Mouse (Mus musculus) adipocyte (in vitro differentiated cells): Measurements from ENCODE around the gene Smc3.
"Not testable (repeated sequence)": the region's sequence is repeated elsewhere in the genome, so short reads cannot be mapped to it uniquely, and the experiment has no call there.

Source experiments
- DNase-seq: peaks from one replicate; pipeline ENCODE4 v3.0.0-alpha.2; 2016; ENCODE audit warnings: low spot score

Smc3 gene

GRCm38 (mm10) chr19:53656443-53656842 is 56.2 kb downstream of the Smc3 start:
- DNase-seq = not testable (repeated sequence)

- DNase-seq = no peak
These were observed 57.2 kb downstream of the Smc3 start for GRCm38 (mm10) chr19:53657437-53657836.

- no peak for DNase-seq
These were observed 60.7 kb downstream of the Smc3 start for GRCm38 (mm10) chr19:53660722-53661420.

- no peak for DNase-seq
These were observed 61.9 kb downstream of the Smc3 start for GRCm38 (mm10) chr19:53661938-53662722.

- DNase-seq = no peak
These were observed 64.6 kb downstream of the Smc3 start for GRCm38 (mm10) chr19:53664831-53665230.

GRCm38 (mm10) chr19:53665391-53665790 is 65.2 kb downstream of the Smc3 start:
- no peak for DNase-seq

GRCm38 (mm10) chr19:53666708-53667107 is 66.5 kb downstream of the Smc3 start:
- no peak for DNase-seq

GRCm38 (mm10) chr19:53668821-53669220 is 68.6 kb downstream of the Smc3 start:
- no peak for DNase-seq

GRCm38 (mm10) chr19:53670625-53671141 is 70.5 kb downstream of the Smc3 start:
- no peak for DNase-seq

GRCm38 (mm10) chr19:53671432-53671831 is 71.2 kb downstream of the Smc3 start:
- DNase-seq = no peak

GRCm38 (mm10) chr19:53674131-53674925 is 74.1 kb downstream of the Smc3 start:
- no peak for DNase-seq

- no peak for DNase-seq
These were observed 76.0 kb downstream of the Smc3 start for GRCm38 (mm10) chr19:53676228-53676627.

GRCm38 (mm10) chr19:53676718-53677634 is 76.8 kb downstream of the Smc3 start, which contains the start of gene Rbm20:
TSS of gene Rbm20 (plus strand) at chr19:53677306.
- DNase-seq = no peak

GRCm38 (mm10) chr19:53679194-53679593 is 79.0 kb downstream of the Smc3 start:
- no peak for DNase-seq

- DNase-seq = no peak
These were observed 79.8 kb downstream of the Smc3 start for GRCm38 (mm10) chr19:53679981-53680380.

- no peak for DNase-seq
These were observed 82.2 kb downstream of the Smc3 start for GRCm38 (mm10) chr19:53682427-53682826.

- DNase-seq = no peak
These were observed 87.4 kb downstream of the Smc3 start for GRCm38 (mm10) chr19:53687592-53687991.

- no peak for DNase-seq
These were observed 90.6 kb downstream of the Smc3 start for GRCm38 (mm10) chr19:53690816-53691215.

- no peak for DNase-seq
These were observed 93.8 kb downstream of the Smc3 start for GRCm38 (mm10) chr19:53694020-53694419.
